Mouse (Mus musculus) adrenal gland, adult 8-10 months (tissue): ENCODE results near the gene Pvalb. TPM values are rescaled to one million over a fixed set of nuclear protein-coding genes. Genes with fewer than 3 reads are reported as not detected.

ENCODE experiments used
- DNase-seq: peaks from one replicate; pipeline ENCODE4 v3.0.0; 2022
- total RNA-seq, 4 experiments: library from RNA; stranded (reverse); gene quantifications; 2 replicates each; pipeline ENCODE4 v1.2.4; 2022

Pvalb gene
- total RNA-seq, 4 experiments from 2014 or later: not detected

GRCm38 (mm10) chr15:78195096-78195880 is 10.9 kb downstream of the Pvalb start:
- DNase-seq: no peak

- no peak for DNase-seq
Observed at GRCm38 (mm10) chr15:78194320-78194719, 11.9 kb downstream of the Pvalb start.

- DNase-seq: no peak
Observed at GRCm38 (mm10) chr15:78189636-78190035, 16.6 kb downstream of the Pvalb start.

GRCm38 (mm10) chr15:78188546-78188945 is 17.7 kb downstream of the Pvalb start:
- no peak for DNase-seq

GRCm38 (mm10) chr15:78186906-78187305 is 19.3 kb downstream of the Pvalb start:
- DNase-seq: peak; percentile 36

GRCm38 (mm10) chr15:78185609-78186008 is 20.6 kb downstream of the Pvalb start:
- no peak for DNase-seq

- DNase-seq: no peak
Observed at GRCm38 (mm10) chr15:78184855-78185254, 21.3 kb downstream of the Pvalb start.

- DNase-seq: no peak
Observed at GRCm38 (mm10) chr15:78181701-78182405, 24.3 kb downstream of the Pvalb start.

GRCm38 (mm10) chr15:78179775-78180174 is 26.4 kb downstream of the Pvalb start:
- no peak for DNase-seq

- peak; percentile 68 for DNase-seq
Observed at GRCm38 (mm10) chr15:78178397-78178796, 27.8 kb downstream of the Pvalb start.

GRCm38 (mm10) chr15:78177257-78177656 is 28.9 kb downstream of the Pvalb start:
- DNase-seq: no peak

- no peak for DNase-seq
Observed at GRCm38 (mm10) chr15:78174887-78175245, 31.3 kb downstream of the Pvalb start.

- DNase-seq: peak; percentile 99
Observed at GRCm38 (mm10) chr15:78173972-78174886, 32.0 kb downstream of the Pvalb start, which contains the start of gene Ift27. Ift27 (minus strand) TSS chr15:78174107.

- no peak for DNase-seq
Observed at GRCm38 (mm10) chr15:78172899-78173817, 33.0 kb downstream of the Pvalb start.

GRCm38 (mm10) chr15:78172256-78172898 is 33.8 kb downstream of the Pvalb start:
- no peak for DNase-seq

GRCm38 (mm10) chr15:78171651-78172050 is 34.5 kb downstream of the Pvalb start:
- no peak for DNase-seq

GRCm38 (mm10) chr15:78170708-78171107 is 35.5 kb downstream of the Pvalb start:
- DNase-seq: no peak

GRCm38 (mm10) chr15:78169566-78169965 is 36.6 kb downstream of the Pvalb start:
- no peak for DNase-seq

GRCm38 (mm10) chr15:78165292-78165691 is 40.9 kb downstream of the Pvalb start:
- DNase-seq: no peak

GRCm38 (mm10) chr15:78164466-78164865 is 41.7 kb downstream of the Pvalb start:
- no peak for DNase-seq

- no peak for DNase-seq
Observed at GRCm38 (mm10) chr15:78161946-78162345, 44.3 kb downstream of the Pvalb start.
